Mouse (Mus musculus): ENCODE results near the gene Lrrc34. TPM values are rescaled to one million over a fixed set of nuclear protein-coding genes. Genes with fewer than 3 reads are reported as not detected.
A peak's percentile ranks its signal among the peaks of the same experiment; 100 is the strongest.

Gene Lrrc34
- polyA plus RNA-seq, 1 experiment from 2014 or later, result 1.6 TPM

DNA sequence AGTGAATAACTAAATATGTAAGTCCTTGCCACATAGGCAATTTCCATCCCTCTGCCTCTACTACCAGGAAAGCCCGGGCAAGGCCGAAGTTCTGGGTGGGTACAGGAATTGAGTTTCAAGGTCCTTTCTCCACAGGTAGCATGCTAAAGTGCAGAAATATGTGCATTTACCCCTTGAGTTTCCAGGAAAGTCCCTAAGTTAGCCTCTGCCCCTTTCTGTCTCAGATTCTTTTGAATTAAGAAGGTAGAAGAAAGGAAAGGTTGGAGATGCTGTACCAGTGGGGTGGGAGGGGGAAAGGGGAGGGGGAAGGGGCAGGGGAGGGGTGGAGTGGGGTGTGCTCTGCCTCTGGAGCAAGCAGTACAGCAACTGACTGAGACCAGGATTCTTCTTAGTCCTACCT is 797 bp upstream of the Lrrc34 start:
- no peak overlapping the region for H3K4me3 ChIP-seq (ENCODE audit: low read depth, low read length)
- no peak for ATAC-seq
- H3K9ac ChIP-seq (ENCODE audit: low read length), result no peak overlapping the region
- peaks cover 3% of the 10 kb centered on the region for H3K27me3 ChIP-seq (replicated peaks; ENCODE audit: control insufficient read depth, insufficient read depth, low read length)
- H3K27ac ChIP-seq (ENCODE audit: low read depth, low read length), result no peak overlapping the region
- H3K9me3 ChIP-seq (replicated peaks; ENCODE audit: control insufficient read depth, low read length), result no peaks in the 10 kb centered on the region
- WGBS, result 79% methylated on average over 2 of the region's 2 CpGs
- no peaks in the 10 kb centered on the region for H3K36me3 ChIP-seq (ENCODE audit: control insufficient read depth, insufficient read depth, low read length)
- H3K4me2 ChIP-seq (ENCODE audit: low read length), result no peak overlapping the region
- DNase-seq (ENCODE audit: low spot score), result no peak
- peaks cover 5% of the 10 kb centered on the region; the same call in 1 of the 2 replicates for H3K4me1 ChIP-seq (ENCODE audit: control insufficient read depth, insufficient read depth, low read length)

DNA sequence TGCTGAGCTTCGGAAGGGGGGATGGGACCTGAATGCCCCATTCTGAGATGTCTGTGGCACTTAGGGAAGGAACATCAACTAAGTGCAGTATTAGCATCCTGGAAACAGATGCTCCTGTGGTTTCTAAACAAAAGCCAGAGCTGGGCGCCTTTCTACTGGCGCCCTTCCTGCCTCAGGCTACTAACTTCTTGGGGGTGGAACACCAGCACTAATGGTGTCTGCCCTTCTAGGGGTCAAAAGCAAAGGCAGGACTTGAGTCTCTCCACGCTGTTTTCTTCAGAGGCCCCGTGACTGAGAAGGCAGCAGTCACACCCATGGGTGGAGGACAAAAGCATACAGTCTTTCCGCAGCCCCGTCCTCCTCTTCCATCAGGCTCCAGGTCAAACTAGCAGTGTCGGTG is 908 bp downstream of the Lrrc34 start:
- no peak overlapping the region for H3K4me3 ChIP-seq (ENCODE audit: low read depth, low read length)
- no peak overlapping the region for H3K9ac ChIP-seq (ENCODE audit: low read length)
- no peaks in the 10 kb centered on the region for H3K9me3 ChIP-seq (replicated peaks; ENCODE audit: control insufficient read depth, low read length)
- 52% methylated on average over 8 of the region's 8 CpGs for WGBS
- H3K27me3 ChIP-seq (replicated peaks; ENCODE audit: control insufficient read depth, insufficient read depth, low read length), result peaks cover 3% of the 10 kb centered on the region
- H3K36me3 ChIP-seq (ENCODE audit: control insufficient read depth, insufficient read depth, low read length), result no peaks in the 10 kb centered on the region
- peaks cover 5% of the 10 kb centered on the region; the same call in 1 of the 2 replicates for H3K4me1 ChIP-seq (ENCODE audit: control insufficient read depth, insufficient read depth, low read length)
- ATAC-seq (no peak), DNase-seq (ENCODE audit: low spot score) (no peak)
- no peak overlapping the region for H3K27ac ChIP-seq (ENCODE audit: low read depth, low read length)
- no peak overlapping the region for H3K4me2 ChIP-seq (ENCODE audit: low read length)

- H3K36me3 ChIP-seq (ENCODE audit: control insufficient read depth, insufficient read depth, low read length), result no peaks in the 10 kb centered on the region
- DNase-seq (ENCODE audit: low spot score) (no peak), ATAC-seq (no peak)
- no peaks in the 10 kb centered on the region for H3K9me3 ChIP-seq (replicated peaks; ENCODE audit: control insufficient read depth, low read length)
- H3K4me2 ChIP-seq (ENCODE audit: low read length), result no peak within 1 kb of the TSS
- H3K4me1 ChIP-seq (ENCODE audit: control insufficient read depth, insufficient read depth, low read length), result no peaks in the 10 kb centered on the region
- no peak within 1 kb of the TSS for H3K9ac ChIP-seq (ENCODE audit: low read length)
- 71% methylated on average over 2 of the region's 2 CpGs for whole genome bisulfite sequencing
- no peak within 1 kb of the TSS for H3K4me3 ChIP-seq (ENCODE audit: low read depth, low read length)
- no peaks in the 10 kb centered on the region; the same call in 1 of the 2 replicates for H3K27me3 ChIP-seq (replicated peaks; ENCODE audit: control insufficient read depth, insufficient read depth, low read length)
- no peak within 1 kb of the TSS for H3K27ac ChIP-seq (ENCODE audit: low read depth, low read length)
These were observed 3.5 kb downstream of the Lrrc34 start, which contains the start of gene Lrriq4 for GRCm38 (mm10) chr3:30644207-30644606. Gene Lrriq4 (plus strand): TSS chr3:30644507.

GRCm38 (mm10) chr3:30635629-30636028 is 12.0 kb downstream of the Lrrc34 start:
- Histone ChIP-seq H3K4me2 (ENCODE audit: low read length) (no peak overlapping the region), H3K27ac (ENCODE audit: low read depth, low read length) (no peak overlapping the region), H3K4me3 (ENCODE audit: low read depth, low read length) (no peak overlapping the region), H3K36me3 (ENCODE audit: control insufficient read depth, insufficient read depth, low read length) (no peaks in the 10 kb centered on the region), H3K27me3 (replicated peaks; ENCODE audit: control insufficient read depth, insufficient read depth, low read length) (no peaks in the 10 kb centered on the region), H3K9ac (ENCODE audit: low read length) (no peak overlapping the region), H3K4me1 (ENCODE audit: control insufficient read depth, insufficient read depth, low read length) (no peaks in the 10 kb centered on the region), H3K9me3 (replicated peaks; ENCODE audit: control insufficient read depth, low read length) (no peaks in the 10 kb centered on the region)
- ATAC-seq (no peak), DNase-seq (ENCODE audit: low spot score) (no peak)
- 83% methylated on average over 4 of the region's 4 CpGs for WGBS

DNA sequence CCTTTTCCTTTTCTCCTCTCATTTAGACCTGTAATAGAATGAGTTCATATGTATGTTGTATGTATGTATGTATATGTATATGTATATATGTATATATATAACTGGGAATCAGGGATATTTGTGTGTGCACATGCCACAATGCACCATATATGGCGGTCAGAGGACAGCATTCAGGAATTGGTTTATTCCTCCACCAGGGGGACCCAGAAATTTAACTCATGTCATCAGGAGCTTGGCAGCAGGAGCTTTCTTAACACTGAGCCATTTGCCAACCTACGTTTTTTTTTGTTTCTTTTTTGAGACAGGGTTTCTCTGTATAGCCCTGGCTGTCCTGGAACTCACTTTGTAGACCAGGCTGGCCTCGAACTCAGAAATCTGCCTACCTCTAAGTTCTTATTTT is 14.0 kb downstream of the Lrrc34 start:
- DNase-seq (ENCODE audit: low spot score), result no peak
- Histone ChIP-seq H3K4me1 (ENCODE audit: control insufficient read depth, insufficient read depth, low read length) (no peaks in the 10 kb centered on the region), H3K27me3 (replicated peaks; ENCODE audit: control insufficient read depth, insufficient read depth, low read length) (no peaks in the 10 kb centered on the region), H3K9ac (ENCODE audit: low read length) (no peak overlapping the region), H3K4me3 (ENCODE audit: low read depth, low read length) (no peak overlapping the region), H3K27ac (ENCODE audit: low read depth, low read length) (no peak overlapping the region), H3K9me3 (replicated peaks; ENCODE audit: control insufficient read depth, low read length) (no peaks in the 10 kb centered on the region), H3K36me3 (ENCODE audit: control insufficient read depth, insufficient read depth, low read length) (no peaks in the 10 kb centered on the region), H3K4me2 (ENCODE audit: low read length) (no peak overlapping the region)
- ATAC-seq, result no peak
- 57% methylated on average over 3 of the region's 3 CpGs for WGBS

DNA sequence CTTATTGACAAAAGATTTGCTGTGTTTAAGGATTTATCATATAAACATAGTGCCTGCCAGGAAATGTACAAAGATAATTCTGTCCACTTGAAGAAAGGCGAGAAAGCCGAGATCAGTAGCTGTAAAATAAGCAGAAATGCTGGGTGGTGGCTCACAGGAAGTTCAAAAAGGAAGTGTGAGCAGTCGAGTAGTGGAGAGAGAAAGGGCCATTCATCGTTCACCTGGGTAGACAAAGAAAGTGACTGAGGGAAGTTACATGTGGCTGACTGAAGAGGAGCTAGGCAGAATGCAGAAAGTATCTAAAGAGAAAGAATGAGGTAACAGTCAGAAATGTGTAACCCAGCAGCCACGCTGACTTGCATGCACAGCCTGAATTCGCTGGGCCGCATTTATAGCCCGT is 27.5 kb downstream of the Lrrc34 start:
- Histone ChIP-seq H3K4me2 (ENCODE audit: low read length) (no peak overlapping the region), H3K9me3 (replicated peaks; ENCODE audit: control insufficient read depth, low read length) (no peaks in the 10 kb centered on the region), H3K4me3 (ENCODE audit: low read depth, low read length) (no peak overlapping the region), H3K27ac (ENCODE audit: low read depth, low read length) (no peak overlapping the region), H3K36me3 (ENCODE audit: control insufficient read depth, insufficient read depth, low read length) (peaks cover 44% of the 10 kb centered on the region), H3K4me1 (ENCODE audit: control insufficient read depth, insufficient read depth, low read length) (no peaks in the 10 kb centered on the region), H3K27me3 (replicated peaks; ENCODE audit: control insufficient read depth, insufficient read depth, low read length) (no peaks in the 10 kb centered on the region), H3K9ac (ENCODE audit: low read length) (no peak overlapping the region)
- 89% methylated on average over 8 of the region's 8 CpGs for WGBS
- ATAC-seq (no peak), DNase-seq (ENCODE audit: low spot score) (no peak)

- H3K4me3 ChIP-seq (ENCODE audit: low read depth, low read length), result no peak overlapping the region
- DNase-seq (ENCODE audit: low spot score), result no peak
- no peaks in the 10 kb centered on the region for H3K27me3 ChIP-seq (replicated peaks; ENCODE audit: control insufficient read depth, insufficient read depth, low read length)
- H3K4me1 ChIP-seq (ENCODE audit: control insufficient read depth, insufficient read depth, low read length), result no peaks in the 10 kb centered on the region
- WGBS, result 89% methylated on average over 4 of the region's 4 CpGs
- ATAC-seq, result no peak
- no peak overlapping the region for H3K27ac ChIP-seq (ENCODE audit: low read depth, low read length)
- H3K9ac ChIP-seq (ENCODE audit: low read length), result no peak overlapping the region
- no peaks in the 10 kb centered on the region for H3K9me3 ChIP-seq (replicated peaks; ENCODE audit: control insufficient read depth, low read length)
- no peak overlapping the region for H3K4me2 ChIP-seq (ENCODE audit: low read length)
- H3K36me3 ChIP-seq (ENCODE audit: control insufficient read depth, insufficient read depth, low read length), result peaks cover 78% of the 10 kb centered on the region
These were observed 36.7 kb downstream of the Lrrc34 start for GRCm38 (mm10) chr3:30610930-30611329.

DNA sequence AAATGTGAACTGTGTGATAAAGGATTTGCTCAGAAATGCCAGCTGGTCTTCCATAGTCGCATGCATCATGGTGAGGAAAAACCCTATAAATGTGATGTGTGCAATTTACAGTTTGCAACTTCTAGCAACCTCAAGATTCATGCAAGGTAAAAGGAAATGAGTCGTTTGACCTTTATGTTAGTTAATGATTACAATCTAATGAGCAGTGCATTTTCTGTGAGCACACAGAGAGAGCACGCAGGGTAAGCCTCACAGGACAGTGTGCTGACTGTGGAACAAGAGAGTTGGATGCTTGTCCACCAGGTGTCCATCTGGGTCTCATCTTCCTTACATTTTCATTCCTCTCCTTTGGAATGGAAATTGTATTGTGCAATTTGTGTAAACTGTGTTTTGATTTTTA is 38.7 kb downstream of the Lrrc34 start:
- Histone ChIP-seq H3K9ac (ENCODE audit: low read length) (no peak overlapping the region), H3K36me3 (ENCODE audit: control insufficient read depth, insufficient read depth, low read length) (peaks cover 73% of the 10 kb centered on the region), H3K27me3 (replicated peaks; ENCODE audit: control insufficient read depth, insufficient read depth, low read length) (no peaks in the 10 kb centered on the region), H3K4me1 (ENCODE audit: control insufficient read depth, insufficient read depth, low read length) (no peaks in the 10 kb centered on the region), H3K4me2 (ENCODE audit: low read length) (no peak overlapping the region), H3K4me3 (ENCODE audit: low read depth, low read length) (no peak overlapping the region), H3K27ac (ENCODE audit: low read depth, low read length) (no peak overlapping the region), H3K9me3 (replicated peaks; ENCODE audit: control insufficient read depth, low read length) (no peaks in the 10 kb centered on the region)
- ATAC-seq, result no peak
- DNase-seq (ENCODE audit: low spot score), result no peak
- WGBS, result 92% methylated on average over 3 of the region's 3 CpGs

DNA sequence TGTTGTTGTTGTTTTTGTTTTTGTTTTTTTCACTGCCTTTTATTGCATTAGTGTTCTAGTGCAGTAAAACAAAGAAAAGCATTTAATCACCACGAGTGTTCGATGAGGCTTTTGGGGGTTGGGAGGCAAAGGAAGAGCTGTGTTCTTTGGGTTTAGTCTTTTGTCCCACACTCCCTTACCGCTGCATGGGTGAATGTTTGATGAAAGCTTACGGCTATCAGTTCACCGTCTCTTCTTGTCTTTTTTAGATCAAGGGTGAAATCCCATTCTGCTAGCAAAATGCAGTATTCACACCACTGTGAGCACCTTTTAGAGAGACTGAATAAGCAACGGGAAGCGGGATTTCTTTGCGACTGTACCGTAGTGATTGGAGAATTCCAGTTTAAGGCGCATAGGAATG is 44.4 kb downstream of the Lrrc34 start:
- H3K36me3 ChIP-seq (ENCODE audit: control insufficient read depth, insufficient read depth, low read length), result peaks cover 29% of the 10 kb centered on the region
- no peaks in the 10 kb centered on the region for H3K27me3 ChIP-seq (replicated peaks; ENCODE audit: control insufficient read depth, insufficient read depth, low read length)
- H3K27ac ChIP-seq (ENCODE audit: low read depth, low read length), result no peak overlapping the region
- no peaks in the 10 kb centered on the region for H3K9me3 ChIP-seq (replicated peaks; ENCODE audit: control insufficient read depth, low read length)
- 29% methylated on average over 10 of the region's 10 CpGs for WGBS
- peak overlapping the region; percentile 68 for H3K4me3 ChIP-seq (ENCODE audit: low read depth, low read length)
- ATAC-seq (no peak), DNase-seq (ENCODE audit: low spot score) (no peak)
- no peak overlapping the region for H3K9ac ChIP-seq (ENCODE audit: low read length)
- H3K4me2 ChIP-seq (ENCODE audit: low read length), result peak overlapping the region; percentile 79
- H3K4me1 ChIP-seq (ENCODE audit: control insufficient read depth, insufficient read depth, low read length), result peaks cover 12% of the 10 kb centered on the region
